Mouse (Mus musculus): ENCODE data around the gene Abcf2.

The Abcf2 gene

GRCm38 (mm10) chr5:24602751-24603343 is 25.6 kb upstream of the Abcf2 start:
- peak; percentile 78 for DNase-seq (ENCODE audit: extremely low read depth, insufficient read length, low spot score)

DNA sequence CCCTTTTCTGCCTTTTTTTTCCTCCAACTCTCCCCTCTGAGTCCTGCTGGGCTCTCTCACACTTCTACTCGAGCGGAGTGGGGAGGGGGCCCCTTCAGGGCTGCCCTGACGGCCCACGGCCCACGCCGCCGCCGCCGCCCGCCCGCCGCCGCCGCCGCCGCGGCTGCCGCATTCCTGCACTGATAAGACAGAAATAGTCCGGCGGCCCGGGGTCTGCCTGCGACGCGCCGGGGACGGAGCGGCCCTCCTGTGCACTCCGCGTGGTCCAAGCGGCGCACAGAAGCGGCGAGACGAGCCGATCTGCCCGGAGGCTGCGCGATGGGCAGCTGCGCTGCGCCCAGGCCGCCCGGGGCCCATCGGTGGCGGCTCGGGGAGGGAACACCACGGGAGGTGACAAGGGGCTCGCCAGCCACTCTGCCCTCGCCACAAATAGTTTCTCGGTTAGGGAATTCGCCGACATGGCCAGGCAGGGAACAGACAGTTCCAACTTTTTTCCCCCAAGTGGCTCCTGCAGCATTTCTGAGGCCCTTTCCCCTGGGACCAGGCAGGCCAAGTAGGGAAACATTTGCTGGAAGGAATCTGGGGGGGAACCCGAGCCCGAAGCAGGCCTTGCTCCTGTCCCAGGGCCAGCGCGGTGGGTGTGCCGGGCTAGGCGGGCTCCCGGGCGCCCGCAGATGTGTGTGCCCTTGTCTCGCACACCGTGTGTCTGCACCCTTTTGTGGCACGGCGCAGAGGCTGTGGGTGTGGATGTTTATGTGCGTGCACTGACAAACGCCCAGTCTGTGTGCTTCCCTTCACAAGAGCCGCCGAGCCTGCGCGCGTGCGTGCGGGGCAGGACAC is 24.9 kb upstream of the Abcf2 start:
- peak; percentile 87 for DNase-seq (ENCODE audit: extremely low read depth, insufficient read length, low spot score)

- DNase-seq (ENCODE audit: extremely low read depth, insufficient read length, low spot score): peak; percentile 60
Measured at GRCm38 (mm10) chr5:24601071-24601835, 24.0 kb upstream of the Abcf2 start.

GRCm38 (mm10) chr5:24600236-24600635 is 23.0 kb upstream of the Abcf2 start:
- DNase-seq (ENCODE audit: extremely low read depth, insufficient read length, low spot score): no peak

DNA sequence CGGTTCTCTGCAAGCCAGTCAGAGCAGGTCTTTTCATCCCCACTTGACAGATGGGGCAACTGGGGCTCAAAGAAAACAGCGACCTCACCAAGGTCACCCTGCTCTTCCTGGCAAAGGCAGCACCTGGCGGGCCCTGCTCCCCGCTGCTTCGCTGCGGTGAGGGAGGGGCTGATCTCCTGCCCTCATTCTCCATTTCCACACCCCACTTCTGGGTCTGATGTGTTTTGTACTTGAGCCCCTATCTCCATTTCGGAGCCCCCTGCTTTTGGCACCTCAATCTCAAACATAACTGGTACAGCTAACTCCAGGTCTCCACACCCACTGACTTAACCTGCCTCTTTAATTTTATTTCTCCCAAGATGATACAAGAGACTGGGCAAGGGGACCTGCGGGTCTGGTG is 21.9 kb upstream of the Abcf2 start:
- no peak for DNase-seq (ENCODE audit: extremely low read depth, insufficient read length, low spot score)

DNA sequence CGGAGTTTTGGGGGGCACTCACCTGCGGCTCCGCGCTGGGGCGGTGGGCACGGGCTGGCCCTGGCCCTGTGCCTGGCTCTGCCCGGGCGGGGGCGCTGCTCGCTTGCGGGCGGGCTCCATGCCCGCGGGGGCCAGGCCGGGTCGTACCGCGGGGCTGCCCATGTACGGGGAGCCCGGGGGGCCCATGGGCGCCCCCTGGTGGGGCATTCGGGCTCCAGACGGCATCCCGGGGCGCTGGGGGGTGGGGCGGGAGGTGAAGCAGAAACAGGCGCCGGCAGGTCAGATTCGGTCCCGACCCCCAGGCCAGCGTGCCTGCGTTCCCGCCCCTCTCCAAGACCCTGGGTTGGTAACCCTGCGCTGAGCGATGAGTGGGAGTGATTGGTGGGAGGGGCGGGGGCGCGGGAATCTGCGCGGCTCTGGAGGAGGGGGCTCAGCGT is 21.3 kb upstream of the Abcf2 start:
- DNase-seq (ENCODE audit: extremely low read depth, insufficient read length, low spot score): no peak

DNA sequence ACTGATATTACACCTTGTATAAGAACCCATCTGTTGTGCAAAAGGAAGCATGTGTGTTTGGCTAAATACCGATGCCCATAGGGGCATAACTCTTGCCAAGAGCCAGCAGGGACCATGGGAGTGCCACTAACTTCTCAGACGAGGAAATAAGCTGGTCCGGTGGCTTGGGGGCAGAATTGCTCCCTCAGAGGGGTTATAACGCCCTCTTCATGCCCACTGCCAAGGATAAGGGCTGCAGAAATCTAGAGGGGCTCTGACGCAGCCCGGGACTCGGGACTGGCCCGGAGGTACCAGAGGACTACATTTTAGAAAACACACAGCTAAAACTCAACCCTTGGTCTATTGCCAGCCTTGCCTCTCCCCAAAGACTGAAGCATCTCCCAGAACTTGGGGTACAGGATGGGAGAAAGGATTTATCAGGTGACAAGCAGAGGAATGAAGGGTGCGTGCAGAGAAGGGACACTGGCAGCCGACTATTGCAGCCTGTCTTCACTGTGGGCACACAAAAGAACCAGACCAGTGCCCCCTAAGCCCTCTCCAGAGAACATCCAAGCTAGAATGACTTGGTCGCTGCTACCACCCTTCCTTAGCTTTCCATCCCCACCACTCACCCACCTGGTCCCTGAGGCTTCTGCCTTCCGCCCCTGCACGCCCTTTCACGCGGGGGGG is 20.8 kb upstream of the Abcf2 start:
- DNase-seq (ENCODE audit: extremely low read depth, insufficient read length, low spot score): no peak

- no peak for DNase-seq (ENCODE audit: extremely low read depth, insufficient read length, low spot score)
Measured at GRCm38 (mm10) chr5:24597221-24597728, 20.0 kb upstream of the Abcf2 start.

- no peak for DNase-seq (ENCODE audit: extremely low read depth, insufficient read length, low spot score)
Measured at GRCm38 (mm10) chr5:24596519-24597171, 19.4 kb upstream of the Abcf2 start.

- no peak for DNase-seq (ENCODE audit: extremely low read depth, insufficient read length, low spot score)
Measured at GRCm38 (mm10) chr5:24595786-24596380, 18.6 kb upstream of the Abcf2 start.

- DNase-seq (ENCODE audit: extremely low read depth, insufficient read length, low spot score): no peak
Measured at GRCm38 (mm10) chr5:24595261-24595660, 18.0 kb upstream of the Abcf2 start.

DNA sequence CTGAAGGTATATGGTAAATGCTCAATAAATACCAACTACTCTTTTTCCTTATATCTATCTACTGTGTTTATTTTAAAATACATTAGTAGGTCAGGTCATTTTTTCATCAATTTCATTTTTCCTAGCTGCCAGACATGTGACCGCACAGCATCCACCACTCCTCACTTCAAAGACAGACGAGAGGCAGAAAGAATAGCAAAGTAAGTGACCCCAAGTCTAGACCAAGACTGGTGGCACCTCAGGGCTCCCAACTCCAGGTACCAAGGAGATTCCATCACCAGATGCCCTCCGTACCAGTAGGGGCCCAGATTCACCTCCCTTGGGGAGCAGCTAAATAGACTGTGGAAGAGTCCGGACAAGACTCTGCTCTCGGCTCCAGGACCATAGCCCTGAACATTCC is 17.1 kb upstream of the Abcf2 start:
- DNase-seq (ENCODE audit: extremely low read depth, insufficient read length, low spot score): no peak

GRCm38 (mm10) chr5:24593928-24594327 is 16.7 kb upstream of the Abcf2 start:
- no peak for DNase-seq (ENCODE audit: extremely low read depth, insufficient read length, low spot score)

DNA sequence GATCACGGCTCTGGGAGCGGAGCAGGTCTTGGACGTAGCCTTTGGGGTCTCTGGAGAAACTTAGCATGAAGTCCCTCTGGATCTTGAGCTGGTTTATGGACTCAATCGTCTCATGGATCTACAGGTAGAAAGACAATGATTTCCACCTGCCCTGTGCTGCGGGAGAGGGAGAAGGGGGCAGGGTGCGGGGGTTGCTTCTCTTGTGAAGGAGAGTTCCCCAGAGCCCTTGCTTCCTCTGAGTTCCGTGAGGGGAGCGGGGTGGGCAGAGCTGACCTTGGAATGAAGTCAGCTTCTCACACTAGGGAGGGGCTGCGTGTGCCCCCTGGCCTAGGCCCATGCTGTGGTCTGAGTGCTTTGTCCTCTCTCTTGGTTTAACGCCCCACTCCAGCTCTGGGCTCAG is 16.0 kb upstream of the Abcf2 start:
- no peak for DNase-seq (ENCODE audit: extremely low read depth, insufficient read length, low spot score)

- DNase-seq (ENCODE audit: extremely low read depth, insufficient read length, low spot score): no peak
Measured at GRCm38 (mm10) chr5:24592471-24593160, 15.3 kb upstream of the Abcf2 start.

DNA sequence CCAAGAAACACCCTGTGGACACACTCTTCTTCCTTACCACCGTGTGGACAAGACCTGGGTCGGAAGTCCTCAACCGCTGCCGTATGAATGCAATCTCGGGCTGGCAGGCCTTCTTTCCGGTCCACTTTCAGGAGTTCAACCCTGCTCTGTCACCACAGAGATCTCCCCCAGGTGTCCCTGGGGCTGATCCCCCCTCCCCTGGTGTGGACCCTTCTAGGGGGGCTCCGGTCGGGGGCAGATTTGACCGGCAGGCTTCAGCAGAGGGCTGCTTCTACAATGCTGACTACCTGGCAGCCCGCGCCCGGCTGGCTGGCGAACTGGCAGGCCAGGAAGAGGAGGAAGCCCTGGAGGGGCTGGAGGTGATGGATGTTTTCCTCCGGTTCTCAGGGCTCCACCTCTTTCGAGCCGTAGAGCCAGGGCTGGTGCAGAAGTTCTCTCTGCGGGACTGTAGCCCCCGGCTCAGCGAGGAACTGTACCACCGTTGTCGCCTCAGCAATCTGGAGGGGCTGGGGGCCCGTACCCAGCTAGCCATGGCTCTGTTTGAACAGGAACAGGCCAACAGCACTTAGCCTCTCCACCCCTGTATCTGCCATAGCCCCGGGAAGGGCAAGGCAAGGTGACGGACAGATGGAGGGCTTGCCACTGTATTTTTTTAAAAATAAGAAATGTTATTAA is 14.7 kb upstream of the Abcf2 start:
- no peak for DNase-seq (ENCODE audit: extremely low read depth, insufficient read length, low spot score)

DNA sequence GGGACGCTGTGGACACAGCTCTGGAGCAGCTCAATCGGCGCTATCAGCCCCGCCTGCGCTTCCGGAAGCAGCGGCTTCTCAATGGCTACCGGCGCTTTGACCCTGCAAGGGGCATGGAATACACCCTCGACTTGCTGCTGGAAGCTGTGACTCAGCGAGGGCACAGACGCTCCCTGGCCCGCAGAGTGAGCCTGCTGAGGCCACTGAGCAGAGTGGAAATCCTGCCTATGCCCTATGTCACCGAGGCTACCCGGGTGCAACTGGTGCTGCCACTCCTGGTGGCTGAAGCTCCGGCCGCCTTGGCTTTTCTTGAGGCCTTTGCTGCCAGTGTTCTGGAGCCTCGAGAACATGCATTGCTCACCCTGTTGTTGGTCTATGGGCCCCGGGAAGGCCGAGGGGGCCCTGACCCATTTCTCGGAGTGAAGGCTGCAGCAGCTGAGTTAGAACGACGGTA is 14.0 kb upstream of the Abcf2 start:
- no peak for DNase-seq (ENCODE audit: extremely low read depth, insufficient read length, low spot score)
